Mouse (Mus musculus): Measurements from ENCODE around the gene Stap1. TPM values are rescaled to one million over a fixed set of nuclear protein-coding genes. Genes with fewer than 3 reads are reported as not detected.

The Stap1 gene
- total and polyA plus RNA-seq, 2 experiments, result 0.38 to 1.1 TPM

GRCm38 (mm10) chr5:86129828-86130227 is 58.3 kb downstream of the Stap1 start:
- Histone ChIP-seq H3K27me3 (ENCODE audit: control insufficient read depth, insufficient read depth, low read length) (no peaks in the 10 kb centered on the region), H3K9ac (ENCODE audit: low read depth, low read length) (no peak overlapping the region), H3K79me2 (ENCODE audit: control insufficient read depth, insufficient read depth, low read length) (no peaks in the 10 kb centered on the region), H3K4me1 (ENCODE audit: control insufficient read depth, insufficient read depth, low read length) (no peaks in the 10 kb centered on the region), H3K27ac (replicated peaks; ENCODE audit: insufficient read depth, low read depth, low read length) (no peak overlapping the region), H3K36me3 (ENCODE audit: control insufficient read depth, insufficient read depth, low read length) (peaks cover 18% of the 10 kb centered on the region), H3K4me3 (ENCODE audit: insufficient read depth, low read depth, low read length) (no peak overlapping the region)
- no peak for DNase-seq (ENCODE audit: extremely low read depth, low read depth, low spot score)
- TF ChIP-seq CTCF (IDR thresholded peaks at IDR 0.05; ENCODE audit: low read depth, low read length), result no peak
- no peak for TF ChIP-seq POLR2A (IDR thresholded peaks at IDR 0.05; ENCODE audit: extremely low read depth, insufficient read depth, low read length)

Other genes with a start within 250 kb of the Stap1 start
- gene Cenpc1, start 6.2 kb upstream of the Stap1 start, total RNA-seq (2014; rRNA removed), result 2.8 and 3.2 TPM in 2 replicates
- gene Cenpc1, start 6.2 kb upstream of the Stap1 start, polyA plus RNA-seq (2012; rRNA removed), result 0.93 and 1.1 TPM in 2 replicates
- 5.0 and 5.5 TPM in 2 replicates for gene Uba6, start 101.1 kb downstream of the Stap1 start, total RNA-seq (2014; rRNA removed)
- 0.63 and 0.69 TPM in 2 replicates for gene Uba6, start 101.1 kb downstream of the Stap1 start, polyA plus RNA-seq (2012; rRNA removed)
- not detected in 2 replicates for gene Gnrhr, start 126.2 kb downstream of the Stap1 start, total RNA-seq (2014; rRNA removed)
- gene Gnrhr, start 126.2 kb downstream of the Stap1 start, polyA plus RNA-seq (2012; rRNA removed), result not detected in 2 replicates
- not detected in 2 replicates for gene Tmprss11c, start 217.6 kb downstream of the Stap1 start, total RNA-seq (2014; rRNA removed)
- not detected in 2 replicates for gene Tmprss11c, start 217.6 kb downstream of the Stap1 start, polyA plus RNA-seq (2012; rRNA removed)

Measured in liver, adult 2 months (tissue).